Mouse (Mus musculus) MEL (cell line): ENCODE results near the gene Srxn1. TPM values are rescaled to one million over a fixed set of nuclear protein-coding genes. Genes with fewer than 3 reads are reported as not detected.

Experiments used
- DNase-seq: peaks from one replicate; pipeline ENCODE4 v3.0.0; 2011; ENCODE audit warnings: low read depth, low spot score
- H3K27ac ChIP-seq: 2 replicates; pipeline ENCODE4 v1.5.1; 2012; ENCODE audit warnings: low read depth, mild to moderate bottlenecking, control low read depth, low read length, moderate library complexity; ENCODE audit not compliant: control insufficient read depth
- H3K27me3 ChIP-seq, 2 experiments: fragments of 150-350 bp in 1 of 2; sonication (generic) in 1 of 2; 2 replicates each; pipeline ENCODE4 v1.6.1; 2012; ENCODE audit warnings: low read length in 2 of 2, mild to moderate bottlenecking in 2 of 2, improper control_type of control experiment in 1 of 2, moderate library complexity in 1 of 2; ENCODE audit not compliant: insufficient read depth in 2 of 2, control insufficient read depth in 1 of 2
- H3K36me3 ChIP-seq, 2 experiments: 2 replicates each; pipeline ENCODE4 v1.6.1; 2012 to 2014; ENCODE audit warnings: low read length in 2 of 2, improper control_type of control experiment in 1 of 2, inconsistent platforms in 1 of 2, mild to moderate bottlenecking in 1 of 2; ENCODE audit not compliant: insufficient read depth in 2 of 2, control insufficient read depth in 1 of 2
- H3K4me1 ChIP-seq, 2 experiments: fragments of 150-350 bp in 1 of 2; sonication (generic) in 1 of 2; 2 replicates each; pipeline ENCODE4 v1.6.1; 2012; ENCODE audit warnings: low read length in 2 of 2, improper control_type of control experiment in 1 of 2, mild to moderate bottlenecking in 1 of 2; ENCODE audit not compliant: insufficient read depth in 2 of 2, control insufficient read depth in 1 of 2
- H3K4me3 ChIP-seq, 2 experiments: fragments of 150-350 bp in 1 of 2; sonication (generic) in 1 of 2; 2 replicates each; pipeline ENCODE4 v1.5.1; 2012; ENCODE audit warnings: low read depth in 2 of 2, low read length in 2 of 2, mild to moderate bottlenecking in 2 of 2, moderate library complexity in 2 of 2, control low read depth in 1 of 2, improper control_type of control experiment in 1 of 2; ENCODE audit not compliant: control insufficient read depth in 1 of 2, insufficient read depth in 1 of 2
- H3K79me2 ChIP-seq: 2 replicates; pipeline ENCODE4 v1.6.1; 2012; ENCODE audit warnings: mild to moderate bottlenecking, low read length, moderate library complexity; ENCODE audit not compliant: control insufficient read depth, poor library complexity, insufficient read depth
- H3K9ac ChIP-seq: 2 replicates; pipeline ENCODE4 v1.6.1; 2012; ENCODE audit warnings: low read depth, mild to moderate bottlenecking, control low read depth, low read length, moderate library complexity; ENCODE audit not compliant: control insufficient read depth, poor library complexity, severe bottlenecking
- H3K9me3 ChIP-seq: fragments of 150-350 bp; sonication (generic); replicated peaks from 2 replicates; pipeline ENCODE4 v1.6.1; 2012; ENCODE audit warnings: mild to moderate bottlenecking, low read length, improper control_type of control experiment, moderate library complexity; ENCODE audit not compliant: insufficient read depth
- BHLHE40 ChIP-seq: IDR thresholded peaks from 2 replicates; pipeline ENCODE4 v1.6.1; 2012; ENCODE audit warnings: low read depth, mild to moderate bottlenecking, inconsistent platforms, low read length, improper control_type of control experiment, borderline replicate concordance
- CTCF ChIP-seq, 3 experiments: IDR thresholded peaks in 2 of 3; conservative IDR thresholded peaks in 1 of 3; 2 replicates each; pipeline ENCODE4 v1.5.1; 2011 to 2012; ENCODE audit warnings: low read length in 3 of 3, low read depth in 2 of 3, mild to moderate bottlenecking in 2 of 3, improper control_type of control experiment in 1 of 3, inconsistent platforms in 1 of 3, mixed read lengths in 1 of 3, moderate library complexity in 1 of 3; ENCODE audit not compliant: control insufficient read depth in 1 of 3, insufficient read depth in 1 of 3, poor library complexity in 1 of 3, severe bottlenecking in 1 of 3
- E2F4 ChIP-seq: IDR thresholded peaks from 2 replicates; pipeline ENCODE4 v1.6.1; 2011; ENCODE audit warnings: low read depth, low read length, improper control_type of control experiment, borderline replicate concordance
- ELF1 ChIP-seq: IDR thresholded peaks from 2 replicates; pipeline ENCODE4 v1.6.1; 2014; ENCODE audit warnings: low read depth, mild to moderate bottlenecking, inconsistent platforms, low read length, improper control_type of control experiment, moderate library complexity
- ETS1 ChIP-seq: IDR thresholded peaks from 2 replicates; pipeline ENCODE4 v1.6.1; 2012; ENCODE audit warnings: low read depth, mild to moderate bottlenecking, inconsistent platforms, low read length, improper control_type of control experiment, moderate library complexity
- GABPA ChIP-seq: IDR thresholded peaks from 2 replicates; pipeline ENCODE4 v1.6.1; 2012; ENCODE audit warnings: low read depth, mild to moderate bottlenecking, inconsistent platforms, low read length, improper control_type of control experiment, moderate library complexity
- GATA1 ChIP-seq: IDR thresholded peaks from 2 replicates; pipeline ENCODE4 v1.6.1; 2011; ENCODE audit warnings: low read depth, low read length, improper control_type of control experiment
- JUND ChIP-seq: IDR thresholded peaks from 2 replicates; pipeline ENCODE4 v1.6.1; 2011; ENCODE audit warnings: low read depth, mild to moderate bottlenecking, improper control_type of control experiment, low read length
- MAZ ChIP-seq: IDR thresholded peaks from 2 replicates; pipeline ENCODE4 v1.6.1; 2012; ENCODE audit warnings: low read depth, mild to moderate bottlenecking, inconsistent platforms, low read length, improper control_type of control experiment
- MYC ChIP-seq: IDR thresholded peaks from 2 replicates; pipeline ENCODE4 v1.6.1; 2011; ENCODE audit warnings: low read depth, mild to moderate bottlenecking, low read length, improper control_type of control experiment, moderate library complexity
- NELFE ChIP-seq: IDR thresholded peaks from 2 replicates; pipeline ENCODE4 v1.6.1; 2011; ENCODE audit warnings: low read depth, low read length, improper control_type of control experiment
- POLR2A ChIP-seq, 2 experiments: IDR thresholded peaks; 2 replicates each; pipeline ENCODE4 v1.6.1; 2011 to 2012; ENCODE audit warnings: low read length in 2 of 2, mild to moderate bottlenecking in 2 of 2, control low read depth in 1 of 2, improper control_type of control experiment in 1 of 2, low read depth in 1 of 2, moderate library complexity in 1 of 2; ENCODE audit not compliant: control insufficient read depth in 1 of 2, insufficient read depth in 1 of 2, poor library complexity in 1 of 2
- POLR2AphosphoS2 ChIP-seq: IDR thresholded peaks from 2 replicates; pipeline ENCODE4 v1.6.1; 2011; ENCODE audit warnings: low read length, improper control_type of control experiment
- RCOR1 ChIP-seq: IDR thresholded peaks from 2 replicates; pipeline ENCODE4 v1.6.1; 2012; ENCODE audit warnings: low read depth, mild to moderate bottlenecking, inconsistent platforms, low read length, improper control_type of control experiment
- SIN3A ChIP-seq: IDR thresholded peaks from 2 replicates; pipeline ENCODE4 v1.6.1; 2012; ENCODE audit warnings: low read length, improper control_type of control experiment, inconsistent platforms
- SMC3 ChIP-seq: IDR thresholded peaks from 2 replicates; pipeline ENCODE4 v1.6.1; 2011; ENCODE audit warnings: low read depth, low read length, improper control_type of control experiment
- TBP ChIP-seq: IDR thresholded peaks from 2 replicates; pipeline ENCODE4 v1.8.0; 2011; ENCODE audit warnings: low read depth, low read length, improper control_type of control experiment
- UBTF ChIP-seq: IDR thresholded peaks from 2 replicates; pipeline ENCODE4 v1.6.1; 2012; ENCODE audit warnings: low read depth, mild to moderate bottlenecking, inconsistent platforms, low read length, improper control_type of control experiment, moderate library complexity, borderline replicate concordance; ENCODE audit not compliant: insufficient read depth
- ZKSCAN1 ChIP-seq: IDR thresholded peaks from 2 replicates; pipeline ENCODE4 v1.6.1; 2012; ENCODE audit warnings: low read depth, mild to moderate bottlenecking, inconsistent platforms, low read length, improper control_type of control experiment, moderate library complexity
- polyA plus RNA-seq, 2 experiments: library from polyadenylated mRNA; stranded (reverse) in 1 of 2; unstranded in 1 of 2; fragments of >175 nt in 1 of 2; fragments of >200 nt in 1 of 2; gene quantifications; 2 replicates each; pipeline versions ENCODE4 v1.2.1 to v1.2.4; 2012; ENCODE audit warnings: low replicate concordance in 2 of 2, low read depth in 1 of 2; ENCODE audit not compliant: insufficient read length in 2 of 2, insufficient read depth in 1 of 2, missing spikeins in 1 of 2
- total RNA-seq: library from RNA; depleted of rRNA; stranded (reverse); fragments of 300-350 nt; gene quantifications from 2 replicates; pipeline ENCODE4 v1.2.3, GENCODE M21; 2012

Gene Srxn1
- total and polyA plus RNA-seq, 3 experiments, result 31.3 to 48.6 TPM; not detected in 1

DNA sequence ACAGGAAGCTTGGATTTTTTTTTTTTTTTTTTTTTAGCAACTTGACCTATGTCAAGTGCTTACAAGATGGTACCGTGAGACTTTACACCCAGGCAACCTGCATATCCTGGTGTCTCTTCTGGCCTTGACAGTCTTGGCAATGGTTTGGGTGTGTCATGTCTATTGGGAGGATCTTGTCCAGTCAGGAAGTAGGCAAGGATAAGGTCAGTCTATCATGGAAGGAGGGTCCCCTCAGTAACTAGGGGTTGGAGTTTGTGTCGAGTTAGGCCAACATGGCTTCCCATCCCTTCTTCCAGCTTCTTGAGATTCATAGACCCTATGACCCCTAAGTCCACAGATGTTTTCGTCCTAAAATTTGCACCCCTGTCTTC, 894 bp downstream of the Srxn1 start:
- TF ChIP-seq TBP (0 out of 2 replicates have a peak, but pooled peaks have one; percentile 8), MYC (no peak)
- TF ChIP-seq, all 39 proteins: peak for 1
- H3K27ac ChIP-seq, result peak overlapping the region; percentile 13; the same call in 1 of the 2 replicates

DNA sequence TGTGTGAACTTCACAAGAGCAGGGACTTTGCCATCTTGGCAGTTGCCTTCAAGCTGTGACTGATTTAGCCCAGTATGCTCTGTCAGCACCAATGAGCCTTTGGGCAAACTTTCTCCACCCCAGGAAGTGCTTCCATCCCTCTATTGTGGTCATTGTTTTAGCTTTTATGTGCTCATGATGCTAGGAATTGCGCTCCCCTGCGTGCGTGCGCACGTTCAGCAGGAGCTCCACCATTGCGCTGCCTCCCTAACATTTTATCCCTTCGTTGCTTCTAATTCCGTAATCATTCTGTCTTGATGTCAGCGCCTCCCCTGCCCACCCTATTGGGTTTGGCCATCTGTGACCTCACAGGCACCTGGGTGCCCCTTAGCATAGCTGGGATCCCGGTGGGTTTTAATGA, 1.3 kb downstream of the Srxn1 start:
- peaks cover 2 to 10% of the 10 kb centered on the region in 2 experiments; a peak in 3 of 4 replicates for H3K4me1 ChIP-seq
- H3K9ac ChIP-seq, result peak overlapping the region; percentile 95
- no peaks in the 10 kb centered on the region for H3K9me3 ChIP-seq
- peak overlapping the region; percentile 70 for H3K4me3 ChIP-seq
- peaks cover 0 to 10% of the 10 kb centered on the region in 2 experiments; a peak in 3 of 4 replicates for H3K36me3 ChIP-seq
- TF ChIP-seq JUND (no peak), POLR2A (IDR thresholded peaks at IDR 0.05; ENCODE audit: control insufficient read depth in 1 of 2, insufficient read depth in 1 of 2, low read depth in 1 of 2, low read length in 2 of 2, poor library complexity in 1 of 2) (no peak), SIN3A (no peak), BHLHE40 (no peak), SMC3 (no peak), POLR2AphosphoS2 (no peak), CTCF (IDR thresholded peaks at IDR 0.05 in 2 of 3, conservative IDR thresholded peaks at IDR 0.05 in 1 of 3; ENCODE audit: control insufficient read depth in 1 of 3, insufficient read depth in 1 of 3, low read depth in 2 of 3, low read length in 3 of 3, poor library complexity in 1 of 3, severe bottlenecking in 1 of 3) (no peak), UBTF (no peak), ELF1 (no peak), E2F4 (no peak)
- DNase-seq, result no peak
- H3K79me2 ChIP-seq, result peaks cover 22% of the 10 kb centered on the region
- H3K27me3 ChIP-seq, result peaks cover 0 to 3% of the 10 kb centered on the region in 2 experiments; a peak in 1 of 4 replicates
- H3K27ac ChIP-seq, result no peak overlapping the region

More for the DNA sequence above, 894 bp downstream of the Srxn1 start:
- H3K4me1 ChIP-seq, result peaks cover 2 to 10% of the 10 kb centered on the region in 2 experiments; a peak in 3 of 4 replicates
- H3K9me3 ChIP-seq, result no peaks in the 10 kb centered on the region
- peaks cover 22% of the 10 kb centered on the region for H3K79me2 ChIP-seq
- H3K27me3 ChIP-seq, result peaks cover 3 to 5% of the 10 kb centered on the region in 2 experiments; a peak in 2 of 4 replicates
- H3K36me3 ChIP-seq, result peaks cover 0 to 10% of the 10 kb centered on the region in 2 experiments; a peak in 3 of 4 replicates
- peak; percentile 45 for DNase-seq
- peak overlapping the region; percentile 70 for H3K4me3 ChIP-seq
- H3K9ac ChIP-seq, result peak overlapping the region; percentile 95

DNA sequence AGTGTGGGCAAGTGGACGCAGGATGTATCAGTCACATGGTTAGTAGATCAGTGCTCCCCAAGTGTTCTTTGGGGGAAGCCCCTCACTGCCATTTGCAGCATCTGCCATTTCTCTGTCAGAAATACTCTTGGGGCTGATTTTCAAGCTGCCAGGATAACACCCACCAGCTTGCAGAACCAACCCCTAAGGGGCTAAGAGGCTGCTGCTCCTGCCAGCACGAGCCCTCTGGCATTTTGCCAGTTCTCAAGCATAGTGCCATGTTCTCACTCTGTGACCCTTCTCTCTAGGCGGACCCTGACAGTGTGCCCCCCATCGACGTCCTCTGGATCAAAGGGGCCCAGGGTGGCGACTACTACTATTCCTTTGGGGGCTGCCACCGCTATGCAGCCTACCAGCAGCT, 3.4 kb downstream of the Srxn1 start:
- peaks cover 7 to 21% of the 10 kb centered on the region in 2 experiments for H3K4me1 ChIP-seq
- no peak for DNase-seq
- no peaks in the 10 kb centered on the region for H3K9me3 ChIP-seq
- H3K36me3 ChIP-seq, result peaks cover 0 to 17% of the 10 kb centered on the region in 2 experiments; a peak in 3 of 4 replicates
- no peak overlapping the region for H3K9ac ChIP-seq
- no peak overlapping the region for H3K4me3 ChIP-seq
- no peak for TF ChIP-seq NELFE
- TF ChIP-seq MAZ, result no peak
- no peak for TF ChIP-seq ZKSCAN1
- no peak for TF ChIP-seq GATA1
- TF ChIP-seq RCOR1, result no peak
- no peak for TF ChIP-seq GABPA
- no peak for TF ChIP-seq ETS1
- H3K27me3 ChIP-seq, result no peaks in the 10 kb centered on the region
- H3K79me2 ChIP-seq, result peaks cover 22% of the 10 kb centered on the region
- H3K27ac ChIP-seq, result no peak overlapping the region
